Mouse (Mus musculus) adrenal gland, postnatal 36 days (tissue): ENCODE data around the gene Cfap43. TPM values are rescaled to one million over a fixed set of nuclear protein-coding genes. Genes with fewer than 3 reads are reported as not detected.

Source experiments
- DNase-seq, 2 experiments: peaks; one replicate each; pipeline ENCODE4 v3.0.0; 2021; ENCODE audit warnings: mixed read lengths in 1 of 2
- total RNA-seq, 2 experiments: library from RNA; stranded (reverse); gene quantifications; 2 replicates each; pipeline ENCODE4 v1.2.3; 2021

Cfap43 gene
- total RNA-seq, 2 experiments from 2014 or later: not detected

DNA sequence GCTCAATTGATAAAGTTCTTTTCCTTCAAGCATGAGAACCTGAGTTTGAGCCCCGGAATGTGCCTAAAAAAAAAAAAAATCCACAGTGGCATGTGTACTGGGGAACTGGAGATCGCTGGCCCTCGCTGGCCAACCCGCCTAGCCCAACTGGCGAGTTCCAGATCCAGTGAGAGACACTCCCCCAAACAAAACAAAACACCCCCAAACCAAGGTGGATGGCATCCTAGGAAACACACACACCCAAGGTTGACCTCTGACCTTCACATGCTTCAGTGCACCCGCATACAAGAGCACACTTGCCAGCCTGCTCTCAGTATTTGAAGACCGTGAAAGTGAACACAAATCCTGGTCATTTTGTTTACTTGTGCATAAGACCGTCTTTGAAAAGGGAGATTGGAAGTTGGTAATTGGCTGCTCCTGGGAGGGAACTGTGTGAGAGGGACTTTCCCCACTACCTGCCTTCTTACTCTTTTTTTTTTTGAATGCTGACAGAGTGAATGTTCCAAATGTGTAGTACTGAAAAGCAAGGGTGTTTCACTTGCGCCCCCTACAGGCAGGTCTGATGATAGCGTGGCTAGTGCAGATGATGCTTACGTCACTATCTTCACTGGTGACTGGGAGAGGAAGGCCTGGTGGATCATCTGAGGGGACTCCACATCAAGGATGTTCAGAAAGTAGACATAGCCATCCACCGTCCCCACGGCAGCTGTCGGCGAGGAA, 123.9 kb downstream of the Cfap43 start:
- peak; percentile 72 to 80 for DNase-seq

DNA sequence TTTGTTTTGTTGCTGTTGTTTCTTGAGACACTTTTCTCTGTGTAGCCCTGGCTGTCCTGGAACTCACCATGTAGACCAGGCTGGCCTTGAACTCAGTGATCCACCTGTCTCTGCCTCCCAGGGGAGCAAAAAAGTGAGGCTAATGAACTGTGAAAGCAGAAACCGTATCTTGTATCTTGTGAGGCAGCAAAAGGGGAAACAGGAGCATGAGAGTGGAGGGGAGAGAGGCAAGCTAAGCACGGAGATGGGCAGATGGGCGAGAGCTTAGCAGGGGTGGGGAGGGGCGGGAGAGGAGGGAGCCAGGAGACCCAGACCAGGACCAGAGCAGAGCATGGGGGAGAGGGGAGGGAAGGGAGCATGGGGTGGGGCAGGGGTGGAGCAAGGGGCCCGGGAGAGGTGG, 124.8 kb downstream of the Cfap43 start:
- no peak for DNase-seq

DNA sequence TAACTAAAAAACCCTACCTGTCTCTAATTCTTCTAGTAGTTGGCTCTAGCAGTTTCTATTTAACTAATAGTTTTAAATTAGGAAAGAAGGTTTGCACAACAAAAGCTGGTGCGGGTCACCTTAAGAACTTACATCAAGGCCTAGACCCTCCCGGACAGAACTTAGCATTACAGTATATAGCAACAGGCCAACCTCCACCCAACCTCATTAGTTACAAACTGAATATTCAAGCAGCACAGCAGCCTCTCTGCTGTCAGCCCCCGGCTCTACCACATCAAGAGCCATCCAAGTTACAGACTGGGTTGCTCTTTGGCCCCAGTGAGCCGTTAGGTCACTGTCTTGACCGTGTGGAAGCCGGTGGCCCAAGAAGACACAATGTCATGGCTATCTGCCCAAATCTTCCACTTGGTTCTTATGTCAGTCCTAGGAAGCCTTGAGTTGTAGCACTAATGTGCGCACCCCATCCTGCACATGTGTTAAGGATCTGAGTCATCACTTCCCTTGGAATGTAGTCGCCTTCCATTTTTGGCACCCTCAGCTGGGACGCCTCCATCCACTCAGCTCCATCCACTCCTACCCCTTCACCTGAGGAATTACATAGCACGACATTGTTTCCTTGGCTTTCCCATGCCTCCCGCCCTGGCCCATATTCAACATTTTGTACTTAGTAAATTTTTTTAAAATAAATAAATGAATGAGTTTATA, 128.6 kb downstream of the Cfap43 start:
- DNase-seq: no peak

DNA sequence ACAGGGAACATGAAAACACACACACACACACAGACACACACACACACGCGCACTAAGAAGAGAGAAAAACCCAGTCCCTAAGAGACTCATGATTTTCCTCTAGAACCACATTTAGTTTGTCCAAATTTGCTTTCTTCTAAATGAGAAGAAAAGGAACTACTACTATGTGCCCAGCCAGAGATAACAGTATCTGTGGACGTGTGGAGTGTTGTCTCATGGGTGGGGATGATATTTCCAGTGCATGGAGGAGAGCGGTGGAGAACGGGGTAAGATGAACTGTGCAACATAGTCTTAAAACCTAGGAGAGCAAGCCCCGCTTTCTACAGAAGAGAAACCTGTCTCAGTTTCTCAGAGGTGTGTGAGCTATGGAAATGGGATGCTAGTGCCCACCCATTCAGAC, 135.2 kb downstream of the Cfap43 start:
- DNase-seq: no peak

DNA sequence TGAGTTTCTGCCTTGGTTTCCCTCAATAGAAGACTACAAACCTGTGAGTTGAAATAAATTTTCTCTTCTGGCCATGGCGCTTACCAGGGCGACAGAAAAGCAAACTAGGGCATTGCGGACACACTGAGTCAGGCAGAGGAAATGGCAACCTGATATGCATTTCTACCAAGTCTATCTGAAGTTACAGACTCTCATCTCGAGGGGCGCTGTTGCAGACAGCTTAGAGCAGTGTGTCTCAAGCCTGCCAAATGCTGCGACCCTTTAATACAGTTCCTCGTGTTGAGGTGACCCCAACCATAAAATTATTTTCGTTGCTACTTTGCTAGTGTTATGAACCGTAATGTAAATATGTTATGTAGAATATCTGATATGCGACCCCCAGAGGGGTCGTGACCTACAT, 138.1 kb downstream of the Cfap43 start:
- DNase-seq: no peak

DNA sequence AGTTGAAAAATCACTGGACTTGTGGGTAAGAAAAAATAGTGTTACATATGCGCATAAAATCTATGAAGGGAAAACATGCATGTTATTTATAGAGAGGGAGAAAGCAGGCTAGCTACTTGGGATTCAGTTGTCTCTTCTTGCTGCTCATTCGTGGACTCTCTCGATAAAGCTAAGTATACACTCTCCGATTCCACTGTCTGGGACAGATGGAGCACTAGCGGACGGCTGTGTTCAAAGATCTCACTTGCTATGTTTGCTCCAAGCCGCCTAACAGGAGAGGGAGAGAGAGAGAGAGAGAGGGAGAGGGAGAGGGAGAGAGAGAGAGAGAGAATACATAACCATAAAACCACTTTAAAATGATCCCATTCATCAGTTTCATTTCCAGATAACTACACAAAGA, 138.9 kb downstream of the Cfap43 start:
- no peak for DNase-seq

DNA sequence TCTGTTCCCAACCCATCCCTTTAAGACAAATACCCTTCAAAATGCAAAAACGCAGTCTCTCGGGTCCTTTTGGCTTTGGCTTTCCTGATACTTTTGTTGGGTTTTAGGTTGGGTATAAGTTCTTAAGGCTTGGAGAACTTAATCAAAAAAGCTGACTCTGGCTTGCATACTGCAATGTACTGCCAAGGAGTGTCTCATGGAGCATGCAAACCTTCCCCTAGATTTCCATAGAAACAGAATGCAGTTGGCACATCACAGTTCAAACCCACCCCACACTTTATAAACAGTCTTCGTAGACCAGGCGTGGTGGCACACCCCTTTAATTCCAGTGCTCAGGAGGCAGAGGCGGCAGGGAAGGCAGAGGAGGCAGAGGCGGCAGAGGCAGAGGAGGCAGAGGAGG, 141.2 kb downstream of the Cfap43 start:
- DNase-seq: no peak

DNA sequence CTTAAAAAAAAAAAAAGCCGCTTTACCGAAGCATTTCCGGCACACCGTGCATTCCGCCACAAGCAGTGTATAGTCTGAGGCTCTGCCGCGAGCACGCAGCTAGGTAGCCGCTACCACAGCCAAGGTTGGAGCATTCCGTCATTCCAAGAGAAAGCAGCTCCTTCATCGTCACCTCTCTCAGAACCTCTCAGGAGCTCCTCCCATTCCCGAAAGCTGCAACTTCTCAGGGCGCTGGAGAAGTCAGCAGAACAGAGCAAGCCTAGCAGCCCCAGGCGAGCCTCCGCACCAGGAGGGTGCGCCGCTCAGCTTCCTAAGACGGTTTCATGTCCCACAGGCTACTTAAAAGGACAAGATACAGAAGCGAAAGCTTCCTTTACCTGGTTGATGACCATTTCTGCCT, 163.5 kb downstream of the Cfap43 start:
- no peak for DNase-seq

DNA sequence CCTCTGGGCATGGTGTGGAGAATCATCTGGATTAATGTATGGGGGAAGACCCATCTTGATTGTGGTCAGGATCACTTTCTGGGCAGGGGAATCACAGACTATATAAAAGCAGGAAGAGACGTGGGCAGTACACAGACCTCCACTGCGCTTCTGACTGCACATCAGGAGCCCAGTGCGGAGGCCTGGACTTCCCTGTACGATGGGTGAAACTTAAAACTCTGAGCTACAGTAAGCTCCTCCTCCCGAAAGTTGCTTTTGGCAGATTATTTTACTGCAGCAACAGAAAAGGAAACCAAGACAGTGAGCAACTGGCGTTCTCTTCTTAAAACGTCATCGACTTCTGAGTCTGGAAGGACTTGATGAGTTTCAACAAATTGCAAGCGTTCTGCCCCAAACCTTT, 164.2 kb downstream of the Cfap43 start:
- DNase-seq: no peak

DNA sequence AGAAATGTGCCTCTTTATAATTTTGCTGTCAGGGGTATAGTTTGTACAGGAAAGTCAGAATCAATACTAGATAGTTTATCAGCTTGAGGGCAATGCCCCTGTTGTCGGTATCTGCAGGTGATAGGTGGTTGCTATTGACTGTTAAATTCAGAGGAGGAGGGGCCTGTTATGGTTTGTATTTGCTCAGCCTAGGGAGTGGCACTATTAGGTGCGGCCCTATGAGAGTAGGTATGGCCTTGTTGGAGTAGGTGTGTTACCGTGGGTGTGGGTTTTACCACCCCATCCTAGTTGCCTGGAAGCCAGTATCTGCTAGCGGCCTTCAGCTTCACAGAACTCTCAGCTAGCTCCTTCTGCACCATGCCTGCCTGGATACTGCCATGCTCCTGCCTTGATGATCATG, 165.2 kb downstream of the Cfap43 start:
- DNase-seq: no peak

DNA sequence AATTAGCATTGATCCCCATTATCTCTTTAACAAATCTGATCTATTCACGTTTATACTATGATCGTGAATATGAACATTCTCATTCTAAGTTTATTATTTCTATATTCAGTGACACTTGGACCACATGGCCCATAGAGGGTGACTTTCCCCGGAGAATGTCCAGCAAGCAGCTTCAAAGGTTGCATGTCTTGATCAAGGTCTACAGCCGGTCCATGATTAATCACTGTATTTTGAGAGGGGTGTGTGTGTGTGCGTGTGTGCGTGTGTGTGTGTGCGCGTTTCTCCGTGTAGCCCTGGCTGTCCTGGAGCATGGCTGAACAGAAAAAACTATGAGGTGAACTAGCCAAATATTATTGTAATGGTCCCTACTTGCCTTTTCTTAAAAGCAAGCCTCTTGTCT, 166.6 kb downstream of the Cfap43 start:
- DNase-seq: peak; percentile 8 to 42

DNA sequence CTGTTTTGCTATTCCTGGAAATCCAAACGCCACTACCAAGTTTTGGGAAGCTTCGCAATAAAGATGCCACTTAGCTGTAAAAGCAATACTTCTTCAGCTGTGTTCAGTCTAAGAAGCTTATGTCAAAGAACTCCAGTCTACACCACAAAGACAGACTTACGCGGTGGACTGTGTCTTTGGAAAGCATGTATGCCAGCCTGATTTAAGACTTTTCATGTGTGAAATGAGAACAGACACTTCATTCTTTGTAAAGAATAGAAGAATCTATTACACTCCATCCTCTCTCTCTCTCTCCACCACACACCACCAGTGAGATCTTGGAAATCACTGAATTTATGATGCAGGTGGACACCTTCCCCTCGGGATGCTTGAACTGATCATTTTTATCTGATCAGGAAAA, 168.7 kb downstream of the Cfap43 start:
- no peak for DNase-seq

DNA sequence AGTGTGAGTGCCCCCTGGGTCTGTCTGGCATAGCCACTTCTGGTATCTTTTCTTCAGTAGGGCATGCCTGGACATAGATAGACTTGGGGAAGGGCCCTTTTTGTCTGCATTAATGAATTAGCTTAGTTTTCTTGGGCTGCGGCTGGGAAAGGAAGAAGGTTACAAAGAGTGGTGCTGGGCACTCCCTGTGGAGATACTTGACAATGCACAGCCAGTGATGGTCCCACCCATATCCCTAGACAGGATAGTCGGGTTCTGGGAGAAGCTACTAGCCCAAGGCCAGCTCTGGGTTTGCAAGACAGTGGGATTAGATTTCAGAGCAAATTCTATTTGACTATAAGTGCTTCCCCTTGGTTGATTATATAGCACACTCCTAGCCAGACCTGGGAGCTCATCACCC, 170.1 kb downstream of the Cfap43 start:
- no peak for DNase-seq

DNA sequence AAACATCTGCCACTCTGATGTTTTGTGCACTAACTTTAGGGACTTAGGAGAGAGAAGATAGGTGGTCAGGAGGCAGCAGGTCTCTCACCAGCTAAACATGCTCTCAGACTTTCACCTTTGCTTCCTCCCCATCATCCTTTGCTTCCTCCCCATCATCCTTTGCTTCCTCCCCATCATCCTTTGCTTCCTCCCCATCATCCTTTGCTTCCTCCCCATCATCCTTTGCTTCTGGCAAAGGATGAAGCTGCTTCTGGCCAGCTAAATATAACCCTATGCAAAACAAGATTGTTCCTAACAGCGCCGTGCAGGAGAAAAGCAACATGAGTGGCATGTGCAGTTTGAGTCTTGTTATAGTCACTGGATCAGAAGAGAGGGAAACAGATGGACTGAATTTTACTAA, 172.0 kb downstream of the Cfap43 start:
- no peak for DNase-seq

DNA sequence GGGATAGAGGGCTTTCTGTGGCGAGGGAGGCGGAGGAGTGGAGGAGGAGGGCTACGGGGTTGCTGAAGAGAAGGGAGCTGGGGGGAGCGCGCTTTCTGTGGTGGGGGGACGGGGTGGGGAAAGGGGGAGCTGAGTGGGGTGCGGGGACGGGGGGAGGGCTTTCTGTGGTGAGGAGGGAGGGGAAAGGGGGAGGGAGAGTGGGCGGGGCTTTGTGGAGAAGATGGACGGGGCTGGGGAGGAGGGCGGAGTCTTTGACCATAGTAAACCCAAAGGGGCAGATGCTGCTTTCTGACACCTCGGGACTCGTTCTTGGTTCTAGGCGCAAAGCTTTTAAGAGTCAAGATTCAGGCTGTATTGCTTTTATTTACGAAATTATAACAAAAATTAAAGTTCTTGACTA, 187.2 kb downstream of the Cfap43 start:
- peak; percentile 72 to 87 for DNase-seq

DNA sequence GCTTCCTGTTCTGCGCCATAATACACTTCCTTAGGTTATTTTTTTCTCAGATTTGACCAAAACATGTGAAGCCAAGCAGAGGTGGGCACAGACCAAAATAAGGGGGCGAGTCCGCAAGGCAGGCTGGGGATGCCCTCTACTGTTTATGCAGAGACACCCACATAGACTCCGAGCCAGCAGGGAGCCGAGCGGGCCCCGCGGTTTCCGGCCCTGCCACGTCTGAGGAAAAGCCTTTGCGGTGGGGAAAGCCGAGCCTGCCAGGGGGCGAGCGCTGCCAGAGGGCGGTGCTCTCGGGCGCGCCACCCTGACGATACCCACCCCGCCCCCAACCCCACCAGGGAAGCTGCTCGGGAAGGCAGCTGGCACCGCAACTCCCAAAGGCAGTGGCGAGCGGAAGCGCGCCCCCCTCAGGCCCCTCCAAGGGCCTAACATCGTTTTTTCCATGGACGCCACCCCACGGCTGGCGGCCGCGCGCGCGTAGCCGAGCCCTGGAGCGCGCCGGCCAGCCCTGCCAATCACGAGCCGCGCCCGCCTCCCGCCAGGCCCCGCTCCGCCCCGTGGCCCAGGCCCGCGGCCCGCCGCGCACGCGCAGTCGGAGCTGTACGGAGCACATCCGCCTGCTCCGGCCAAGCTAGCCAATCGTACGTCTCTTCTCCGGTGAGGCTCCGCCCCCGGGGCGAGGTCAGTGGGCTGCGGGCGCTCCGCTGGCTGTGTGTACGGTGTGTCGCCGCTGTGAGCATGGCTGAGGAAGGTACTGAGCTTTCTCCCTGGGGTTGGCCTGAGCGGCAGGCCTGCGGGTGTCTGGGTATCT, 187.8 kb downstream of the Cfap43 start, which contains the start of gene Sfr1:
Sfr1 (plus strand) TSS at position 612 of the 811 bp plus-strand sequence.
- peak; percentile 100 for DNase-seq

DNA sequence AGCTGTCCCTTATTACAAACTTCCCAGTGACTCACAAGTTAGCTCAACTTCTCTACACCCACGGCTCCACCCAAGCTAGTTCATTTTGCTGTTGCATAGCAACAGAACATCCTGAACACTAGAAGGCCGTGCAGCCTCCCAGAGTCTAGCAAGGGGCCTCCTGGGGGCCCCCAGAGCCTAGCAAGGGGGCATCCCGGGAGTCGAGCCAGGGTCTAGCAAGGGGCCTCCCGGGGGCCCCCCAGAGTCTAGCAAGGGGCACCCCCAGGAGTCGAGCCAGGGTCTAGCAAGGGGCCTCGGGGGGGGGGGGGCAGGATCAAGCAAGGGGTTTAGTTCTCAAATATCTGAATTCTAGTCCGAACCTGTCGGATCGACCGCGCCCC, 188.4 kb downstream of the Cfap43 start:
- peak; percentile 72 to 75 for DNase-seq

DNA sequence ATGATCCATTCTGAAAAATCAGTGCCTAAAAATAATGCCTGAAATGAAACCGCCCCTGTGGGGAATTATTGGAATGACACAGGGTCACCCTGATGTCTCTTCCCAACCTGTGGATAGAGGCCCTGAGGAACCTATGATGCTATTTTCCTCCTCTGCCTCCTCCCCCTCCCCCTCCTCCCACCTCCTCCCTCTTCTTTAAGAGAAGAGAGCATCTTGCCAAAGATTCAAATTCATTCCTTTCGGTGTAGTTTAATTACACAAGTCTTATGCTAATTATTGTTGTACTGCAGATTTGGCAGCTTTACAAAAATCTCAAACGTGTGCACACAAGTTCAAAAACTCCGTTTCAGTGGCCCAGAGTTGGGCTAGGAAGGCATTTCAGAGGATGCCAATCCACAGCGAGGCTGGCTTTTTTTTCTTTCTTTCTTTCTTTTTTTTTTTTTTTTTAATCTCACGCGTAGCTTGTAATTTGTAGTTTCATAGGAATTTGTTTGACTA, 193.4 kb downstream of the Cfap43 start:
- no peak for DNase-seq

DNA sequence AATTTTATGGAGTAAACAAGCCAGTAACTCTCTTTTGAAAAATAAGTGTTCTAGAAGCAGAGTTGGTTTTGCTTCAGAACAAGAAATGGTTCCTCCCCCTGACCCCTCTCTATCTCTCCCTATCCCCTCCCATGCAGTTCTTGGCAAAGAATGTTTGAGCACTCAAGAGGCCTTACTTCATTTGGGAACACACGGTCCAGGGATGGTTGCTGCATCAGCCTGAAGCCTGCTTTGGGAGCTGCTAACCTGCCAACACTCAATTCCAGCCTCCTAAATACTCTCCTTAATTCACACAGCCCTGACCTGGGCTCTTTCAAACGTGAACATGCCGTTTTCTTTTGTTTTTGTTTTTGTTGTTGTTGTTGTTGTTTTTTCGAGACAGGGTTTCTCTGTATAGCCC, 194.2 kb downstream of the Cfap43 start:
- no peak for DNase-seq

DNA sequence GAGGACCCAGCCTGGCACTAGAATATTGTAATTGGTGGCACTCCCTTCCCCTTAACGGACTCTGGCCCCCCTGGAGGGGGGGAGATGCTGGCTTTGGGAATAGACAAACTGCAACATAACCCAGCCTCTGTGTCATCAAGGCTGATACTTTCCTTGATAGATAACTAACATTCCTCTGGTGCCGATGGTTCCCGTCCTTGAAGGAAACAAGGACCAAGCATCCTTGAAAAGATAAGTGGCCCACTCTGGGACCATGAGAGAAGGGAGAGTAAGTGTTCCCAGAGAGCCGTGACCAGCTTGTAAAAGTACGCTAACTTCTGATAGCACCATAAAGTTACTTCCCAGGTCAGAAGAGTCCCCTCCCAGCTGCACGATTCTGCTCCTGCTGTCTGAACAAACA, 196.6 kb downstream of the Cfap43 start:
- DNase-seq: peak in 1 of 2 experiments; percentile 23

DNA sequence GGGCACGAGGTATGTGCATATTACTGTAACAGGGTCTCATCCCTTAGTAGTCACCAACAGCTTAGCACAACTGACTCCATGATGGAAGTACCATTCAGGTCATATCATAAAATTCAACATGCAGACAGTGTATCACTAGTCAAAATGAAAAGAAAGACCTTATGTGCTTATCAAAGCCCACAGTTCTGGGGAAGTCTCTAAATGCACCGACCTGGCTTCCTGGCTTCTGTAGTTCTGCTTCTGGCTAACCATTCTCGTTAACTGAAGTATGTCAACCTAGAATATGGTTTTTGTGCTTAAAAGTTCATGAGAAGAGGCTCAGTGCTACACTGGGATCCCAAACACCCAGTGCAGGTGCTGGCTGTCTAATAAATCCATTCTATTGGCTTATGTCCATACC, 199.9 kb downstream of the Cfap43 start:
- DNase-seq: no peak

DNA sequence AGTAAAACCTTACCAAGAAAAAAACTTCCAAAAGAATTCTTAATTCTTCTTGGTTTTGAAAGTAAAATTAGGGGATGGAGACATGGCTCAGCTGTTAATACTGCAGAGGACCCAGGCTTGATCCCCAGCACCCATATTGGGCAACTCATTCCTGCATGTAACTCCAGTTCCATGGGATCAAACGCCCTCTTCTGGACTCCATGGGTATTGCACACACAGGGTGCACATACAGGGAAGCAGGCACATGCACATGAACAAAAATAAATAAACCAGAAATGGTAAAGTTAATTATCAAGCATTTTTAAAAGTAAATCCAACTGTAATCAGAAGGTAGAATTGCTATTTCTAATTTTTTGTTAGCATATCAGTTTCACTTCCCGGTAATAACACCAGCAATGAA, 202.9 kb downstream of the Cfap43 start:
- no peak for DNase-seq

DNA sequence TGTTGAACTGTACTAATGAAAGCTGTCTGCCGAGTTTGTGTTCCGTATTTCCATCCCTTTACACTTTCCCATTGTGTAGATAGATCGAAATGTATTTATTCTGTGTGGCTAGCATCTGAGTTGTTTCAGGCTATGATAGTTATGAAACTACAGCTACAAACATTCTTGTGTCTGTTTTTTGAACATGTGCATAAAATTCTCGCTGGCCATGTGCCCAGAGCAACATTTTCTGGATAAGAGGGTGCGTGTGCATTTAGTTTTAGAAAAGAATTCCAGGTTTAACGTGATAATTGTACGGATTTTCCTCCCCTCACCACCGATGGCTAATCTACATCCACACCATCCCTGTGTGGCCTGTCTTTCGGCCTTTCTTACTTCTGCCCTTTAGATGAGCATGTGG, 205.6 kb downstream of the Cfap43 start:
- no peak for DNase-seq
